ENCODE assay signal across 20 mouse cellular contexts in the genomic region with DNA sequence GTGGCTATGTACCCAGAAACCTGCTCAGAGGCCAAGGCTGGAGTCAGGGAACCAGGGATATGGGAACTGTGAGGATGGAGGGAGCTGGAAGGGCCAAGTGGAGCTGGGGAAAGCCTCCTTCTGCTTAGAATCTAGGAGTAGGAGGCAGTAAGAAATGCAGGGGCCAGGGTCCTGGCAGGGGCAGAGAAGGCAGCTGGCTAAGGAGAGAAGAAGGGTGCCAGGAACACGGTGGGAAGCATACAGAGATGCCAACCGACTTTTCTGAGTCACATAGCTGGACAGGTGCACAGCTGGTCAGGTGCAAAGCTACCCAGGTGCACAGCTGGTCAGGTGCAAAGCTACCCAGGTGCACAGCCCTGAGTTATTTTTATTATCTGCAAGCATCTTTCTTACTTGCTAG.
DNase-seq lines count a peak whose midpoint lies in the region; ATAC-seq and TF ChIP-seq lines count a peak whose summit lies in the region.
"Had no signal": no experiment of that assay in that cellular context is flagged by ENCODE, and none has a peak within 500 bp of the region (broad histone marks: within the 10 kb centered on the region; RNA-seq: fewer than 3 reads in every experiment).

No protein-coding gene starts in this region.

- peak; percentile 58 to 67 for DNase-seq in cerebellum, postnatal 10 days
- DNase-seq in cerebellum, adult 11 months = no peak
- peak; percentile 42 for DNase-seq in left cerebral cortex, postnatal 4 days
- no peak for DNase-seq in left cerebral cortex, postnatal 10 days (ENCODE audit: extremely low spot score in 1 of 2, low spot score in 2 of 2)
- DNase-seq in G1E (ENCODE audit: low spot score) = no peak
- DNase-seq in heart, postnatal 36 days = no peak
- DNase-seq: adrenal gland, adult 2 months; adrenal gland, adult 8-10 months; adrenal gland, postnatal 10 days; adrenal gland, postnatal 14 days; adrenal gland, postnatal 25 days; adrenal gland, postnatal 36 days; B cell, adult 2 months; cerebellum, adult 11-12 months; cerebellum, adult 18-20 months; cerebellum, adult 2 months; cerebellum, adult 8-10 months had no signal

- no peaks in the 10 kb centered on the region for H3K27me3 ChIP-seq in G1E (ENCODE audit: insufficient read depth, low read length)

- H3K36me3 ChIP-seq in G1E (replicated peaks) = no peaks in the 10 kb centered on the region

- intact Hi-C loops in left cerebral cortex, postnatal 4 days (cut with DNase I) = no loop called here
- intact Hi-C loops in left cerebral cortex, postnatal 10 days (cut with DNase I) = no loop called here
- intact Hi-C loops in heart, postnatal 36 days (cut with DNase I) = no loop called here

- H3K4me1 ChIP-seq in G1E (ENCODE audit: insufficient read depth, low read depth, low read length) = no peaks in the 10 kb centered on the region

- ATAC-seq in G1E (ENCODE audit: extremely low read depth, insufficient number of reproducible peaks, low FRiP score, poor library complexity, severe bottlenecking) = no peak
- ATAC-seq: activated CD4-positive, CD25-positive, alpha-beta regulatory T cell, adult 4 months; CD4-positive, CD25-positive, alpha-beta regulatory T cell, adult 4 months; Patski had no signal

- H3K9me3 ChIP-seq in G1E (replicated peaks) = peaks cover 82% of the 10 kb centered on the region

- H3K4me3 ChIP-seq in G1E (ENCODE audit: low read depth, low read length) = peak overlapping the region; percentile 13; the same call in 1 of the 2 replicates

- TF ChIP-seq CTCF in G1E (IDR thresholded peaks at IDR 0.05; ENCODE audit: low read depth, low read length) = no peak

Comparison
In these comparisons a context has a peak if more than half of its experiments do, and no peak if none do; other contexts are left out.
1. DNase-seq: peak in cerebellum, postnatal 10 days (2 of 2) and left cerebral cortex, postnatal 4 days (single experiment); none in cerebellum, adult 11 months (single experiment), left cerebral cortex, postnatal 10 days (0 of 2), G1E (single experiment) and heart, postnatal 36 days (0 of 2).